Comparison of ENCODE assay signal across 9 mouse cellular contexts in genomic region chr4:151618420-151619310, GRCm38 (mm10).
DNase-seq lines count a peak whose midpoint lies in the region; ATAC-seq lines count a peak whose summit lies in the region.
"Had no signal": no experiment of that assay in that cellular context is flagged by ENCODE, and none has a peak within 500 bp of the region (broad histone marks: within the 10 kb centered on the region; RNA-seq: fewer than 3 reads in every experiment).

No protein-coding gene starts in this region.

- H3K4me1 ChIP-seq in hindbrain, embryonic 16.5 days (ENCODE audit: control insufficient read depth, insufficient read depth, low read depth, low read length) = peaks cover 19% of the 10 kb centered on the region
- H3K4me1 ChIP-seq in heart, embryonic 10.5 days = peaks cover 13% of the 10 kb centered on the region

- H3K36me3 ChIP-seq in hindbrain, embryonic 16.5 days (ENCODE audit: control insufficient read depth, insufficient read depth, low read length) = no peaks in the 10 kb centered on the region
- no peaks in the 10 kb centered on the region for H3K36me3 ChIP-seq in heart, embryonic 10.5 days

- H3K9me3 ChIP-seq in hindbrain, embryonic 16.5 days (ENCODE audit: control insufficient read depth, low read length) = no peaks in the 10 kb centered on the region; the same call in none of the 2 replicates
- peaks cover 9% of the 10 kb centered on the region; the same call in 1 of the 2 replicates for H3K9me3 ChIP-seq in heart, embryonic 10.5 days

- intact Hi-C loops in gastrocnemius, postnatal 36 days (cut with DNase I) = no loop called here

- H3K4me3 ChIP-seq in hindbrain, embryonic 16.5 days (ENCODE audit: low read length) = no peak overlapping the region
- H3K4me3 ChIP-seq in heart, embryonic 10.5 days = no peak overlapping the region

- H3K27ac ChIP-seq in hindbrain, embryonic 16.5 days (ENCODE audit: low read depth, low read length) = 0 out of 2 replicates have a peak overlapping the region, but pooled peaks have one; percentile 7
- H3K27ac ChIP-seq in heart, embryonic 10.5 days = no peak overlapping the region

- peak; percentile 58 for ATAC-seq in hindbrain, embryonic 16.5 days

- H3K27me3 ChIP-seq in hindbrain, embryonic 16.5 days (replicated peaks; ENCODE audit: control insufficient read depth, insufficient read depth, low read length) = no peaks in the 10 kb centered on the region
- H3K27me3 ChIP-seq in heart, embryonic 10.5 days (ENCODE audit: insufficient read depth, poor library complexity, severe bottlenecking) = peaks cover 7% of the 10 kb centered on the region; the same call in 1 of the 2 replicates

- WGBS in hindbrain, embryonic 16.5 days = 28% methylated on average over 21 of the region's 21 CpGs
- 54% methylated on average over 21 of the region's 21 CpGs for WGBS in heart, embryonic 10.5 days

- H3K9ac ChIP-seq in hindbrain, embryonic 16.5 days (ENCODE audit: low read depth, low read length) = peak overlapping the region; percentile 31; the same call in 1 of the 2 replicates

- DNase-seq in right cerebral cortex, postnatal 14 days = peak; percentile 46
- no peak for DNase-seq in right cerebral cortex, adult 2 months (ENCODE audit: low spot score in 2 of 2)
- peak; percentile 25 for DNase-seq in embryo, embryonic 9.5 days (ENCODE audit: extremely low spot score)
- peak; percentile 27 for DNase-seq in retina, embryonic 14.5 days (ENCODE audit: low spot score)
- DNase-seq in gastrocnemius, postnatal 36 days = no peak
- no peak for DNase-seq in frontal cortex, postnatal 10 days (ENCODE audit: low spot score in 2 of 2)
- no peak for DNase-seq in heart, embryonic 10.5 days (ENCODE audit: low spot score)
- DNase-seq: lung, postnatal 4 days had no signal

- H3K4me2 ChIP-seq in hindbrain, embryonic 16.5 days (ENCODE audit: low read length) = peak overlapping the region; percentile 31

Comparison
In these comparisons a context has a peak if more than half of its experiments do, and no peak if none do; other contexts are left out.
1. DNase-seq: peak in right cerebral cortex, postnatal 14 days (single experiment), embryo, embryonic 9.5 days (single experiment) and retina, embryonic 14.5 days (single experiment); none in right cerebral cortex, adult 2 months (0 of 2), gastrocnemius, postnatal 36 days (0 of 2), frontal cortex, postnatal 10 days (0 of 2) and heart, embryonic 10.5 days (single experiment).